Mouse (Mus musculus): ENCODE measurements at regions not wholly inside any gene's neighbourhood (a gene's known extent, or its start where the extent isn't known, plus 50 kb on each side); places are given as distances from the start of the nearest gene placed in this dataset.

- ATAC-seq (ENCODE audit: low FRiP score): no peak
- H3K4me2 ChIP-seq: no peak overlapping the region
- H3K27ac ChIP-seq: no peak overlapping the region
- H3K9me3 ChIP-seq: peaks cover 13% of the 10 kb centered on the region; the same call in 1 of the 2 replicates
- no peaks in the 10 kb centered on the region for H3K27me3 ChIP-seq
- no peak overlapping the region for H3K9ac ChIP-seq
- no peaks in the 10 kb centered on the region for H3K36me3 ChIP-seq (replicated peaks)
- H3K4me1 ChIP-seq: no peaks in the 10 kb centered on the region
- H3K4me3 ChIP-seq (replicated peaks): no peak overlapping the region
These were observed 454.9 kb upstream of the Atp11b start for GRCm38 (mm10) chr3:35299036-35299435.

GRCm38 (mm10) chr3:35306013-35306412 lies 447.9 kb upstream of the Atp11b start:
- Histone ChIP-seq H3K9me3 (peaks cover 12% of the 10 kb centered on the region; the same call in 1 of the 2 replicates), H3K27me3 (no peaks in the 10 kb centered on the region), H3K4me3 (replicated peaks) (no peak overlapping the region), H3K9ac (no peak overlapping the region), H3K4me1 (no peaks in the 10 kb centered on the region), H3K36me3 (replicated peaks) (no peaks in the 10 kb centered on the region), H3K27ac (no peak overlapping the region), H3K4me2 (no peak overlapping the region)
- 84% methylated on average over 4 of the region's 4 CpGs for WGBS
- ATAC-seq (ENCODE audit: low FRiP score): no peak

GRCm38 (mm10) chr3:35314177-35314576 lies 439.7 kb upstream of the Atp11b start:
- no peaks in the 10 kb centered on the region for H3K4me1 ChIP-seq
- H3K36me3 ChIP-seq (replicated peaks): no peaks in the 10 kb centered on the region
- 84% methylated on average over 10 of the region's 10 CpGs for WGBS
- no peaks in the 10 kb centered on the region for H3K27me3 ChIP-seq
- H3K4me2 ChIP-seq: no peak overlapping the region
- no peak overlapping the region for H3K9ac ChIP-seq
- no peak for ATAC-seq (ENCODE audit: low FRiP score)
- no peak overlapping the region for H3K27ac ChIP-seq
- H3K9me3 ChIP-seq: no peaks in the 10 kb centered on the region
- H3K4me3 ChIP-seq (replicated peaks): no peak overlapping the region

GRCm38 (mm10) chr3:35315162-35315561 lies 438.7 kb upstream of the Atp11b start:
- no peaks in the 10 kb centered on the region for H3K27me3 ChIP-seq
- H3K4me3 ChIP-seq (replicated peaks): no peak overlapping the region
- H3K4me1 ChIP-seq: peaks cover under 1% of the 10 kb centered on the region; the same call in 1 of the 2 replicates
- 86% methylated on average over 6 of the region's 6 CpGs for WGBS
- ATAC-seq (ENCODE audit: low FRiP score): no peak
- no peaks in the 10 kb centered on the region for H3K36me3 ChIP-seq (replicated peaks)
- no peak overlapping the region for H3K9ac ChIP-seq
- H3K4me2 ChIP-seq: no peak overlapping the region
- H3K9me3 ChIP-seq: no peaks in the 10 kb centered on the region
- H3K27ac ChIP-seq: no peak overlapping the region

GRCm38 (mm10) chr3:35318348-35318747 lies 435.6 kb upstream of the Atp11b start:
- H3K27me3 ChIP-seq: no peaks in the 10 kb centered on the region
- no peak overlapping the region for H3K4me3 ChIP-seq (replicated peaks)
- 74% methylated on average over 13 of the region's 13 CpGs for WGBS
- peaks cover 27% of the 10 kb centered on the region for H3K4me1 ChIP-seq
- no peak for ATAC-seq (ENCODE audit: low FRiP score)
- no peak overlapping the region for H3K27ac ChIP-seq
- no peaks in the 10 kb centered on the region for H3K9me3 ChIP-seq
- no peak overlapping the region for H3K4me2 ChIP-seq
- no peak overlapping the region for H3K9ac ChIP-seq
- no peaks in the 10 kb centered on the region for H3K36me3 ChIP-seq (replicated peaks)

GRCm38 (mm10) chr3:35320844-35321393 lies 433.0 kb upstream of the Atp11b start:
- no peak overlapping the region for H3K4me2 ChIP-seq
- H3K36me3 ChIP-seq (replicated peaks): no peaks in the 10 kb centered on the region
- peaks cover 41% of the 10 kb centered on the region for H3K4me1 ChIP-seq
- WGBS: 64% methylated on average over 7 of the region's 7 CpGs
- no peak overlapping the region for H3K9ac ChIP-seq
- no peak for ATAC-seq (ENCODE audit: low FRiP score)
- H3K4me3 ChIP-seq (replicated peaks): no peak overlapping the region
- no peaks in the 10 kb centered on the region for H3K9me3 ChIP-seq
- no peak overlapping the region for H3K27ac ChIP-seq
- H3K27me3 ChIP-seq: no peaks in the 10 kb centered on the region

GRCm38 (mm10) chr3:35321991-35322390 lies 431.9 kb upstream of the Atp11b start:
- no peaks in the 10 kb centered on the region for H3K36me3 ChIP-seq (replicated peaks)

GRCm38 (mm10) chr3:35322899-35323298 lies 431.0 kb upstream of the Atp11b start:
- 89% methylated on average over 4 of the region's 4 CpGs for WGBS
- Histone ChIP-seq H3K4me3 (replicated peaks) (no peak overlapping the region), H3K27ac (peak overlapping the region; percentile 80; the same call in 1 of the 2 replicates), H3K4me1 (peaks cover 41% of the 10 kb centered on the region), H3K9ac (no peak overlapping the region), H3K4me2 (no peak overlapping the region), H3K36me3 (replicated peaks) (no peaks in the 10 kb centered on the region), H3K27me3 (no peaks in the 10 kb centered on the region), H3K9me3 (no peaks in the 10 kb centered on the region)
- no peak for ATAC-seq (ENCODE audit: low FRiP score)

More at GRCm38 (mm10) chr3:35321991-35322390, 431.9 kb upstream of the Atp11b start:
- 16% methylated on average over 2 of the region's 2 CpGs for WGBS
- Histone ChIP-seq H3K9me3 (no peaks in the 10 kb centered on the region), H3K4me2 (no peak overlapping the region), H3K4me3 (replicated peaks) (no peak overlapping the region), H3K27me3 (no peaks in the 10 kb centered on the region), H3K9ac (no peak overlapping the region), H3K4me1 (peaks cover 41% of the 10 kb centered on the region), H3K27ac (no peak overlapping the region)
- ATAC-seq (ENCODE audit: low FRiP score): no peak

- 61% methylated on average over 11 of the region's 11 CpGs for WGBS
- Histone ChIP-seq H3K4me2 (peak overlapping the region; percentile 10), H3K4me3 (replicated peaks) (no peak overlapping the region)
These were observed 430.3 kb upstream of the Atp11b start for GRCm38 (mm10) chr3:35323450-35324077.

GRCm38 (mm10) chr3:35324186-35324585 lies 429.7 kb upstream of the Atp11b start:
- Histone ChIP-seq H3K27me3 (no peaks in the 10 kb centered on the region), H3K4me2 (peak overlapping the region; percentile 10), H3K36me3 (replicated peaks) (no peaks in the 10 kb centered on the region), H3K4me1 (peaks cover 41% of the 10 kb centered on the region), H3K9ac (no peak overlapping the region), H3K4me3 (replicated peaks) (no peak overlapping the region), H3K9me3 (no peaks in the 10 kb centered on the region), H3K27ac (peak overlapping the region; percentile 80)
- 10% methylated on average over 11 of the region's 11 CpGs for WGBS
- peak; percentile 82 for ATAC-seq (ENCODE audit: low FRiP score)

More at GRCm38 (mm10) chr3:35323450-35324077, 430.3 kb upstream of the Atp11b start:
- Histone ChIP-seq H3K36me3 (replicated peaks) (no peaks in the 10 kb centered on the region), H3K9me3 (no peaks in the 10 kb centered on the region), H3K27ac (peak overlapping the region; percentile 80), H3K4me1 (peaks cover 41% of the 10 kb centered on the region), H3K27me3 (no peaks in the 10 kb centered on the region), H3K9ac (no peak overlapping the region)
- peak; percentile 53; the same call in 1 of the 2 replicates for ATAC-seq (ENCODE audit: low FRiP score)

- Histone ChIP-seq H3K9ac (no peak overlapping the region), H3K27ac (peak overlapping the region; percentile 87), H3K4me1 (peaks cover 34% of the 10 kb centered on the region), H3K36me3 (replicated peaks) (no peaks in the 10 kb centered on the region), H3K4me3 (replicated peaks) (no peak overlapping the region), H3K9me3 (no peaks in the 10 kb centered on the region), H3K27me3 (no peaks in the 10 kb centered on the region), H3K4me2 (peak overlapping the region; percentile 44)
- ATAC-seq (ENCODE audit: low FRiP score): peak; percentile 92
- WGBS: 3% methylated on average over 18 of the region's 18 CpGs
These were observed 421.2 kb upstream of the Atp11b start for GRCm38 (mm10) chr3:35332534-35333272.

GRCm38 (mm10) chr3:35334017-35334416 lies 419.9 kb upstream of the Atp11b start:
- no peaks in the 10 kb centered on the region for H3K27me3 ChIP-seq
- WGBS: 33% methylated on average over 2 of the region's 2 CpGs
- peak overlapping the region; percentile 70 for H3K27ac ChIP-seq
- peak overlapping the region; percentile 29; the same call in 1 of the 2 replicates for H3K9ac ChIP-seq
- H3K36me3 ChIP-seq (replicated peaks): no peaks in the 10 kb centered on the region
- H3K4me1 ChIP-seq: peaks cover 34% of the 10 kb centered on the region
- no peak overlapping the region for H3K4me3 ChIP-seq (replicated peaks)
- ATAC-seq (ENCODE audit: low FRiP score): no peak
- H3K4me2 ChIP-seq: peak overlapping the region; percentile 15; the same call in 1 of the 2 replicates
- no peaks in the 10 kb centered on the region for H3K9me3 ChIP-seq

All from forebrain, embryonic 12.5 days (tissue).